Mouse (Mus musculus) telencephalon, adult 2 months (tissue): Measurements from ENCODE around the gene Rnf183.
A peak's percentile ranks its signal among the peaks of the same experiment; 100 is the strongest.

Experiments
- DNase-seq: peaks from one replicate; pipeline ENCODE4 v3.0.0-alpha.2; 2011; ENCODE audit warnings: low read depth, low spot score

The Rnf183 gene

DNA sequence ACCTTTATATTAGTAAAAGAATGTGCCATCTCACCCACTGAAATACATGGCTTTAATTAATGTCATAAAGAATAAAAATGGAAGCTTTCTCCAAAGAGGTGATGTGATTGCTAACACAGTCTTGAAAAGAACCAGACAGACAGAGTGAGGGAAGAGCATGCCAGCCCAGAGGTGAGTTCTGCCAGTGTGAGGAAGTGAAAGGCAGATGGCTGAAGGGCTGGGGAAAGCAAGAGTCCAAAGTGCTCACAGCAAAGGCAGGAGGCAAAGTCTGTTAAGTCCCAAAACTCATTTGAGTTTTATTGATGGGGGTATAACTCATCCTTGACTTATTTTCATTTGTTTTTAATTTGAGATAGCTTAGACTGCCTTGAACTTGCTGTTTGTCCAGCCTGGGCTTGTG lies 4.4 kb downstream of the Rnf183 start:
- DNase-seq = no peak

DNA sequence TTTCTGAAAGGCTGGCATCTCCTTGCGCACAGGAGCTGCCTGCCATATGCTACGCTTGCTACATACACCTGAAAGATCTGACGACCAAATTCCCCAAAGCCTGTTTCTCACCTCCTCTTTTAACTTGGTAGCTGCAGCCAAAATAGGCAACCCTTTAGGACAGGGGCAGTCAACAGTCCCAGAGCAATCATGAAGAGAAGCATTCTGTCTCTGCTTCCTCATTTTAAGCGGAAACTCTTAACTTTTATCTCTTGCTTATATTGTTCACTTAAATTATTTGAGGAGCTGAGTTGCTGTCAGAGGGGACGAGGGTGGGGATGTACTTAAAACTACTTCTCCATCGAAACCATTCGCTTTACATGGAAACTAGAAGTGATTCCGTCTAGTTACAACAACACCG lies 5.4 kb downstream of the Rnf183 start:
- no peak for DNase-seq

- DNase-seq = no peak
Measured at GRCm38 (mm10) chr4:62427978-62428758, 6.9 kb downstream of the Rnf183 start.

GRCm38 (mm10) chr4:62425891-62426290 lies 9.2 kb downstream of the Rnf183 start:
- DNase-seq = no peak

DNA sequence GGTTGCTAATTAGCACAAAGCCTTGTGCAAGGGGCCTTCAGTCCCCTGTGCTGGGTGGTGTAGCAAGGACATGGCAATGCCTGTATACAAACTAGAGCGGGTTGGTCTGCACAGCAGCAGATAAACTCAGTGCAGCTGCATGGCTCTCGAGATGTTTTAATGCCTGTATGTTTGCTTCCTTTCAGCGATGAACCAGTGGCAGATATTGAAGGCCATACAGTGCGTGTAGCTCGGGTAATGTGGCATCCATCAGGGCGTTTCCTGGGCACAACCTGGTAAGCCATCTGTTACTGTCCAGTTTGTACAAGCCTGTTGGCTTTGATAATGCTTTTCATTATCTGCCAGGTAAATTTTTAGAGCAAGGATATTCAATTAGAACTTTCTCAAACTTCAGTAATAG lies 16.0 kb downstream of the Rnf183 start:
- no peak for DNase-seq

GRCm38 (mm10) chr4:62418448-62418847 lies 16.6 kb downstream of the Rnf183 start:
- DNase-seq = no peak

DNA sequence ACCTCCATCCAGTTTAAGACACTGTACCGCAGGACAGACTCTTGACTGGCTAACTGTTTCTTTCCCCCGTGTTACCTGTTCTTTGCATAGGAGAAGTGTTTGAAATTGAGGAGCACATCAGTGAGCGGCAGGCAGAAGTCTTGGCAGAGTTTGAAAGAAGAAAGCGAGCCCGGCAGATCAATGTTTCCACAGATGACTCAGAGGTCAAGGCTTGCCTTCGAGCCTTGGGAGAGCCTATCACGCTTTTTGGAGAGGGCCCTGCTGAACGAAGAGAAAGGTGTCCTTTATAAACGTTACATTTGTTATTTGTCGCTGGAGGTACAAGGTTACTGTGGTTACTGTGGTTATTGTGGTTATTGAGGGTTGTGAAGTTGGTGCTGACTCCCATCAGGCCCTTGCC lies 23.4 kb downstream of the Rnf183 start:
- DNase-seq = no peak

- no peak for DNase-seq
Measured at GRCm38 (mm10) chr4:62410325-62410724, 24.7 kb downstream of the Rnf183 start.

DNA sequence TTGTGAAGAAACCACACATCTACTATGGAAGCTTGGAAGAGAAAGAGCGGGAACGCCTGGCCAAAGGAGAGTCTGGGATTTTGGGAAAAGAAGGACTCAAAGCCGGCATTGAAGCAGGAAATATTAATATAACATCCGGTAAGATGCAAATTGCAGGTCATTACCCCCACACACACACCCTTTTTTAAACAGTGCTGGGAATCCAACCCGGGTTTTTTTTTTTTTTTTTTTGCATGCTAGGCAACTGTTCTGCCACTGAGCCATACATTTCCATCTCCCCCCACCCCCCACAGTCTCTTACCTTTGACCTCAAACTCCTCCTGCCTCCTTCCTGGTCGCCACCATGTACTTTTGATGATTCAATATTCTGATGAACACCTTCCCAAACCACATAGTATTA lies 25.4 kb downstream of the Rnf183 start:
- DNase-seq = no peak

DNA sequence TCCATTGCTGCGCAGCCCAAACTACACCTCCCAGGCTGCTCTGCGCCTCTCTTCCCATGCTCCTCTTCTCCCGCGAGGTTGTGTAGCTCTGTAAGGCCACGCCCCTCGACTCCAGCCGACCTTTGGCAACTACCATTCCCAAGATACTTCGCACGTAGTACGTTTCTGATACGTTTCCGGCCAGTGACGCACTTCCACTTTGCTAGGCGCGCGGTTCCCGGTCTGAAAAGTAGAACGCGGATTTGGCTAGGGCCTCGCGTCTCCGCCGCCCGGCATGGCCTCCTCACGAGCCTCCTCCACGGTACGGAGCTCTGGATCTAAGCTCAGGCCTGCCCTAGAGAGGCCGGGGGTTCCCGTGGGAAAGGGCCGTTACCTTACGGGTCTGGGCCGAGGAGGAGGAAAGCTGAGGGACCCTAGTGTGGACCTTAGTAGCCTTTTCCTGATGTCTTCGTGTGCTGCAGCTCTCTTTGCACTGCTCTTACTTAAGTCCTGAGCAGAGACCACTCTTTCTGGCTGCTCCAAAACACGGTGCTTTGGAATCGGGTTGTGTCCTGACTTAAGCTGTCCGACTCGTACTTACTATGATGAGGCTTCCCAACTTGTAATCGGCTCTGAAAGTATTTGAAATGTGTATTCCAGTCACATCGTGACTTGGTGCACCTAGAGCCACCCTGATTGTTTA lies 26.3 kb downstream of the Rnf183 start, which contains the start of the genes Cdc26 and Prpf4:
TSS of gene Cdc26 (minus strand) at position 42 of the 682 bp plus-strand sequence.
TSS of gene Prpf4 (plus strand) at position 197 of the 682 bp plus-strand sequence.
- peak; percentile 99 for DNase-seq

DNA sequence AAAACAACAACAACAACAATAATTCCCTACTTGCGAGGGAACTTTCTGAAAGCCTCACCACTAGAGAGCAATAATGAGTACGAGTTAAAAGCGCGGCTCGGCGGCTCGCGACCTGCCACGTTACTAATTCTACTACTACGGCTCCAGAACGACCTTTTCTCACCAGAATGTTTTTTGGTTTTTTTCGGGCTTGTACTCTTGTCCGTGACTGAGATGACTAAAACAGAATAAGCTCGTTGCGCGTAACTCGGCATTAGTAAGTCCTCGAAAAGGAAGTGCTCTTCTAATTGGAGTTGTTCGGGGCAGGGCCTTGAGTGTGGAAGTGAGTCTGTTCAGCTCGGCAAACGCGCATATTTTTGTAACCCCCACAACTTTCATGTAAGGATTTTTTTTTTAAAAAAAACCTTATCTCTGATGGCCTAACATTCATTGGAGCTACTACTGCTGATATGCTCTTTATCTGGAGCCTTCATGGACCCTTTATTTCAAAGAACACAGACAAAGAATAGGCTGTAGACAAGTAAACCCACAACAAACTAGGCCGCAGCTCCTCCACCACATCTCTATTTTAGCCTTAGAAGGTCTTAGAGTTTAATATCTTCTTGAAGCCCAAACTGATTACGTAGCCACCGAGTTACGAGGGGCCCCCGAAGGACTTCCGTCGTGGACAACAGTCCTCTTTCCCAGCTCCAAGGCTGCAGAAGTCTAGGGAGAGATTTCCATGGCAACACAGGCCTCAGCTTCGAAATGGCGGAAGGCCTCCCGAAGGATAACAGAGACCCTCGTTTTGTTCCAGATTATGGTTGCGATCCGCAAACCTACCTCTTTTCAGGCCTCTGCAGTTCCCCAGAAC lies 27.1 kb downstream of the Rnf183 start:
- DNase-seq = peak; percentile 49

- no peak for DNase-seq
Measured at GRCm38 (mm10) chr4:62406133-62406532, 28.9 kb downstream of the Rnf183 start.

- DNase-seq = no peak
Measured at GRCm38 (mm10) chr4:62398956-62399355, 36.1 kb downstream of the Rnf183 start.

DNA sequence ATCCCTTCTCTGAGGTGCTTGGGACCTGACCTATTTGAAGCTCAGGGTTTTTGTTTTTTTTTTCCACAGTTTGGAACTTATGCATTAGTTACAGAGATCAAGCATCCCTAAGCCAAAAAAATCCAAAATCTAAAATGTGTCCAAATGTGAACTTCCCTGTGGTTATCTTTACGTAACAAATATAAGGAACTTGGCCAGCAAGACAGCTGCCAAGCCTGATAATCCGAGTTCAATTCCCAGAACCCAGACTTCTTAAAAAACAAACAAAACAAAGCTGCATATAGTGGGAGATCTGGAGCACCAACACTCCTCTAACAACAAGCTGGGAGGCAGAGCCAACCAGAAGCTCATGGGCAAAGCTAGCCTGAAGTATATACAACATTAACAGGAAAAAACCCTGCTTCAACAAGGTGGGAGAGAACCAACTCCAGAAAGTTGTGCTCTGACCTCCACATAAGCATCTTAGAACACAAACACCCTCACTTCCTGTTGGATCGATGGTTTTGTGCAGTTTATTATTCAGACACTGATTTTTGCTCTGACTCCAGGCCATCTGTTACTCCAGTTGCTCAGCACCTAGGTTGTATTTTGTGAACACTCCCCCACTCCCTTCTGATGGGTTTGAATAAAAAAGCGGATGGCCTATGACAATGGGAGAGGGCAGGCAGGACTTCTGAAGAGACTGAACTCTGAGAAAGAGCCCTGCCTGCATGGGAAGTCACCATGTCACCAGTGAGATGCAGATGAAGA lies 37.3 kb downstream of the Rnf183 start:
- DNase-seq = no peak

- no peak for DNase-seq
Measured at GRCm38 (mm10) chr4:62395806-62396205, 39.2 kb downstream of the Rnf183 start.

GRCm38 (mm10) chr4:62393459-62393858 lies 41.6 kb downstream of the Rnf183 start:
- DNase-seq = no peak

DNA sequence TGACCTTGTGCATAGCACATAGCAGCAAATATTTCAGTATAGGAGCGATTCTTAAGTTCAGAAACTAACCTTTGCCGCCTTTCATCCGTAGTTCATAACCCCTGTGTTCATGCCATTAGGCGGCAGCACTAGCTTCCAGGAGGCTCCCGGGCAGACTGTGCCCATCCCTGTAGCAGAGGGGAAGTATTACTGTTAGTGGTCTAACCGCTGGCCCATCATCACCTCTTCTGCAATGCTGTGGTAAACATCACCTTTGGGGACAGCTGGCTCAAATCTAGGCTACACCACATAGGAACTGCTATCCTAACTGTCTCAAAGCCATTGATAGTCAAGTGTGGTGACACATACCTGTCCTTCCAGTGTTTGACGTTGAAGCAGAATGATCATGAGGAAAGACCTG lies 43.2 kb downstream of the Rnf183 start:
- no peak for DNase-seq

DNA sequence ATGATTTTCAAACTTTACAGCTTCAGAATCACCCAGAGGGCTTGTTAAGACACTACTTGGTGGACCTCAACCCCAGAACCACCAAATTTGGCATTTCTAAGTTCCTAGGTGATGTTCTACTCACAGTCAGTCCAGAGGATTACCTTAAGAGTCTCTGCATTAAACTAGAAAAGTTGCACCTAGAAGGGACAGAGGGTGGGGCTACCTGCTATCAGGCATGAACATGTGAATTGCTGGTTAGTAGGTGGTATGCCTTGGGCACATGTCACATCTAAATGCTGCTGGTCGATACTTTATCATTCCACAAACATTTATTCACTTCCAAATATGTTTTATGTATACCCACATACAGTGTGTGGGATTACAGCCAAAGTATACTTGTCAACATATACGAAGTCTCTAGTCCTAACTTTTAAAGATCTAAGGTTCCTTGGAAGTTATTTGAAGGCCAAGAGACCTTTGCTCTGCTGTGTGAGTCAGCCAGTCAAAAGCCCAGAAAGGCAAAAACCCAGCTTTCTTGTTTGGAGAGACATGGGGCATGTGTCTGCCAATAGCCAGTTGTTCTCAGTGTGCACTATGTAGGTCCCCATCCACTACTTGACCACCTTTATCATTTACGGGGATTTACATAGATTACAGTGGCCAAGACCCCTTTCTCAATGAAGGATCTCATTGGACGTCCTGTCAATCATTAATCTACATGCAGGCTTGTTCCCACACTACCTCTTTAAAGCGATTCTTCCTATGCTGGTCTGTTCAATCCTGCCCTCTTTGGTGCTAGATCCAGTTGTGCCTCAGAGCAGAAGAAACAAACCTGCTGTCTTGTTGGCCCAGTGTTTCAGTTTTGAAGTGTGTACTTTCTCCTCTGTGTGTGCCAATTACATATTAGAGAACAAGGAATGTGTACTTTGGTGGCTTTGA lies 45.2 kb downstream of the Rnf183 start:
- DNase-seq = no peak

DNA sequence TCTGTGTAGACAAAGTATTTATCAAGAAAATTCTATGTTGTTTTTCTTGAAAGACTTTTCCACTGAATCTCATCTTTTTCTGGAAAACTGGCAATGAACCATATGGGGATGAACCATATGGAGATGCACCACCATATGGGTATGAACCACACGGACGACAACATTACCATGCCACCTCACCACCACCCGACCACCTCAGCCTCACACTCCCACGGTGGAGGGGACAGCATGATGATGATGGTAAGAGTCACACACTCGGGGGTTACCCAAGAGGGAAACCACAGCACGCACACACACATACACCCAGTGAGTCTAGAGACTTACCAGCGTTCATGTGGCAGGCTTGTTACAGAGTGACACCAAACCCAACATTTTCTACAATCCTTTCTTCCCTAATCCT lies 49.6 kb downstream of the Rnf183 start:
- no peak for DNase-seq

DNA sequence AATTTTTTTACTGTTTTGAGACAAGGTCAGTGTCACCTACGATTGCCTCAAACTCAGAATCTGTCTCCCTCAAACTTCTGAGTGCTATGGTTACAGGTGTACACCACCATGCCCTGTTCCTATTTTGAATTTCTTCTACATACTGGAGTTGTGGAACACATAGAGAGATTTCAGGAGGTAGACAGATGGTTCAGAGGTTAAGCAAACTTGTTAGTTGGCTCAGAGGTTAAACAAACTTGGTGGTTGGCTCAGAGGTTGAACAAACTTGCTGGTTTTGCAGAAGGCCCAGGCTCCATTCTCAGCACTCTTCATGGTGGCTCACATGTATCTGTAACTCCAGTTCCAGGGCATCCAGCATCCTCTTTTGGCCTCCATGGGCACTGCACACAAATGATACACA lies 50.9 kb downstream of the Rnf183 start:
- no peak for DNase-seq
